Mouse (Mus musculus): ENCODE measurements around the gene Surf6. TPM values are rescaled to one million over a fixed set of nuclear protein-coding genes. Genes with fewer than 3 reads are reported as not detected.

Surf6 gene
- total RNA-seq (2012; rRNA removed): 52.2 and 65.9 TPM in 2 replicates
- polyA plus RNA-seq (2012; ENCODE audit: insufficient read depth in 1 of 2, insufficient read length in 2 of 2, low read depth in 1 of 2, low replicate concordance in 2 of 2, missing spikeins in 1 of 2): 10 to 100 TPM in 1 of 2 experiments, not detected in 1; 61.8 TPM

GRCm38 (mm10) chr2:26902467-26903220, at the start of gene Surf6:
TSS of gene Surf6 (minus strand) at chr2:26902879.
- peak within 1 kb of the TSS; percentile 91 for H3K27ac ChIP-seq (ENCODE audit: control insufficient read depth, low read depth, low read length)

GRCm38 (mm10) chr2:26952193-26952592, 49.5 kb upstream of the Surf6 start:
- TF ChIP-seq TCF12 (IDR thresholded peaks at IDR 0.05; ENCODE audit: low read depth, low read length) (no peak), RAD21 (IDR thresholded peaks at IDR 0.05; ENCODE audit: low read depth, low read length) (no peak), POLR2A (IDR thresholded peaks at IDR 0.05; ENCODE audit: control insufficient read depth in 1 of 2, insufficient read depth in 1 of 2, low read depth in 1 of 2, low read length in 2 of 2, poor library complexity in 1 of 2) (no peak), MXI1 (IDR thresholded peaks at IDR 0.05; ENCODE audit: low read depth, low read length) (no peak), SMC3 (IDR thresholded peaks at IDR 0.05; ENCODE audit: low read depth, low read length) (no peak), NELFE (IDR thresholded peaks at IDR 0.05; ENCODE audit: low read depth, low read length) (no peak), ELF1 (IDR thresholded peaks at IDR 0.05; ENCODE audit: low read depth, low read length) (no peak), TBP (IDR thresholded peaks at IDR 0.05; ENCODE audit: low read depth, low read length) (no peak), MEF2A (IDR thresholded peaks at IDR 0.05; ENCODE audit: extremely low read depth, insufficient replicate concordance, low read depth, low read length, poor library complexity, severe bottlenecking) (no peak), ZKSCAN1 (IDR thresholded peaks at IDR 0.05; ENCODE audit: low read depth, low read length) (no peak), UBTF (IDR thresholded peaks at IDR 0.05; ENCODE audit: borderline replicate concordance, insufficient read depth, low read depth, low read length) (no peak), CHD2 (IDR thresholded peaks at IDR 0.05; ENCODE audit: low read length) (no peak), E2F4 (IDR thresholded peaks at IDR 0.05; ENCODE audit: borderline replicate concordance, low read depth, low read length) (no peak), CTCF (IDR thresholded peaks at IDR 0.05 in 2 of 3, conservative IDR thresholded peaks at IDR 0.05 in 1 of 3; ENCODE audit: control insufficient read depth in 1 of 3, insufficient read depth in 1 of 3, low read depth in 2 of 3, low read length in 3 of 3, poor library complexity in 1 of 3, severe bottlenecking in 1 of 3) (no peak), MAZ (IDR thresholded peaks at IDR 0.05; ENCODE audit: low read depth, low read length) (no peak)
- Histone ChIP-seq H3K27me3 (ENCODE audit: control insufficient read depth in 1 of 2, insufficient read depth in 2 of 2, low read length in 2 of 2) (no peaks in the 10 kb centered on the region), H3K36me3 (ENCODE audit: control insufficient read depth in 1 of 2, insufficient read depth in 2 of 2, low read length in 2 of 2) (peaks cover 0 to 12% of the 10 kb centered on the region in 2 experiments; a peak in 2 of 4 replicates), H3K4me1 (ENCODE audit: control insufficient read depth in 1 of 2, insufficient read depth in 2 of 2, low read length in 2 of 2) (no peaks in the 10 kb centered on the region), H3K4me3 (ENCODE audit: control insufficient read depth in 1 of 2, insufficient read depth in 1 of 2, low read depth in 2 of 2, low read length in 2 of 2) (no peak overlapping the region), H3K27ac (ENCODE audit: control insufficient read depth, low read depth, low read length) (no peak overlapping the region), H3K79me2 (ENCODE audit: control insufficient read depth, insufficient read depth, low read length, poor library complexity) (no peaks in the 10 kb centered on the region), H3K9me3 (replicated peaks; ENCODE audit: insufficient read depth, low read length) (no peaks in the 10 kb centered on the region), H3K9ac (ENCODE audit: control insufficient read depth, low read depth, low read length, poor library complexity, severe bottlenecking) (no peak overlapping the region)
- DNase-seq (ENCODE audit: low read depth, low spot score): no peak

More at GRCm38 (mm10) chr2:26902467-26903220, at the start of gene Surf6:
- peaks cover 46% of the 10 kb centered on the region for H3K79me2 ChIP-seq (ENCODE audit: control insufficient read depth, insufficient read depth, low read length, poor library complexity)
- DNase-seq (ENCODE audit: low read depth, low spot score): peak; percentile 99
- TF ChIP-seq MYC (IDR thresholded peaks at IDR 0.05; ENCODE audit: low read depth, low read length): peak; percentile 86
- peak; percentile 76 to 98 for TF ChIP-seq POLR2A (IDR thresholded peaks at IDR 0.05; ENCODE audit: control insufficient read depth in 1 of 2, insufficient read depth in 1 of 2, low read depth in 1 of 2, low read length in 2 of 2, poor library complexity in 1 of 2)
- TF ChIP-seq TBP (IDR thresholded peaks at IDR 0.05; ENCODE audit: low read depth, low read length): peak; percentile 86
- TF ChIP-seq GATA1 (IDR thresholded peaks at IDR 0.05; ENCODE audit: low read depth, low read length): peak; percentile 54; the same call in 1 of the 2 replicates
- TF ChIP-seq CTCF (IDR thresholded peaks at IDR 0.05 in 2 of 3, conservative IDR thresholded peaks at IDR 0.05 in 1 of 3; ENCODE audit: control insufficient read depth in 1 of 3, insufficient read depth in 1 of 3, low read depth in 2 of 3, low read length in 3 of 3, poor library complexity in 1 of 3, severe bottlenecking in 1 of 3): no peak
- peak; percentile 81 for TF ChIP-seq MAX (IDR thresholded peaks at IDR 0.05; ENCODE audit: low read length)
- no peak for TF ChIP-seq TAL1 (IDR thresholded peaks at IDR 0.05; ENCODE audit: low read length)
- TF ChIP-seq POLR2AphosphoS2 (IDR thresholded peaks at IDR 0.05; ENCODE audit: low read length): peak; percentile 92
- TF ChIP-seq ZKSCAN1 (IDR thresholded peaks at IDR 0.05; ENCODE audit: low read depth, low read length): no peak
- TF ChIP-seq ETS1 (IDR thresholded peaks at IDR 0.05; ENCODE audit: low read depth, low read length): peak; percentile 80
- 0 out of 2 replicates have a peak, but pooled peaks have one; percentile 0 for TF ChIP-seq BHLHE40 (IDR thresholded peaks at IDR 0.05; ENCODE audit: borderline replicate concordance, low read depth, low read length)
- TF ChIP-seq MXI1 (IDR thresholded peaks at IDR 0.05; ENCODE audit: low read depth, low read length): peak; percentile 93
- TF ChIP-seq NRF1 (IDR thresholded peaks at IDR 0.05; ENCODE audit: insufficient read depth, low read depth, low read length, poor library complexity, severe bottlenecking): peak; percentile 87
- peak; percentile 99 for TF ChIP-seq SIN3A (IDR thresholded peaks at IDR 0.05; ENCODE audit: low read length)
- peak; percentile 63 for TF ChIP-seq USF1 (IDR thresholded peaks at IDR 0.05; ENCODE audit: low read depth, low read length)
- TF ChIP-seq NELFE (IDR thresholded peaks at IDR 0.05; ENCODE audit: low read depth, low read length): peak; percentile 91
- peak; percentile 93 for TF ChIP-seq HCFC1 (IDR thresholded peaks at IDR 0.05; ENCODE audit: low read depth, low read length)
- TF ChIP-seq MAZ (IDR thresholded peaks at IDR 0.05; ENCODE audit: low read depth, low read length): peak; percentile 56
- TF ChIP-seq GABPA (IDR thresholded peaks at IDR 0.05; ENCODE audit: low read depth, low read length): no peak
- TF ChIP-seq ELF1 (IDR thresholded peaks at IDR 0.05; ENCODE audit: low read depth, low read length): peak; percentile 96
- TF ChIP-seq KAT2A (conservative IDR thresholded peaks at IDR 0.05; ENCODE audit: low read depth, low read length): peak; percentile 69; the same call in 1 of the 2 replicates
- TF ChIP-seq MEF2A (IDR thresholded peaks at IDR 0.05; ENCODE audit: extremely low read depth, insufficient replicate concordance, low read depth, low read length, poor library complexity, severe bottlenecking): no peak
- TF ChIP-seq ZMIZ1 (IDR thresholded peaks at IDR 0.05; ENCODE audit: low read depth, low read length): peak; percentile 85
- peak; percentile 56; the same call in 1 of the 2 replicates for TF ChIP-seq TCF12 (IDR thresholded peaks at IDR 0.05; ENCODE audit: low read depth, low read length)
- peak within 1 kb of the TSS; percentile 89 for H3K9ac ChIP-seq (ENCODE audit: control insufficient read depth, low read depth, low read length, poor library complexity, severe bottlenecking)
- H3K4me1 ChIP-seq (ENCODE audit: control insufficient read depth in 1 of 2, insufficient read depth in 2 of 2, low read length in 2 of 2): peaks cover 0 to 4% of the 10 kb centered on the region in 2 experiments; a peak in 1 of 4 replicates
- peak within 1 kb of the TSS; percentile 82 to 85 for H3K4me3 ChIP-seq (ENCODE audit: control insufficient read depth in 1 of 2, insufficient read depth in 1 of 2, low read depth in 2 of 2, low read length in 2 of 2)
- no peaks in the 10 kb centered on the region for H3K9me3 ChIP-seq (replicated peaks; ENCODE audit: insufficient read depth, low read length)
- H3K36me3 ChIP-seq (ENCODE audit: control insufficient read depth in 1 of 2, insufficient read depth in 2 of 2, low read length in 2 of 2): peaks cover 4 to 10% of the 10 kb centered on the region in 2 experiments
- H3K27me3 ChIP-seq (ENCODE audit: control insufficient read depth in 1 of 2, insufficient read depth in 2 of 2, low read length in 2 of 2): no peaks in the 10 kb centered on the region

Measured in MEL (cell line).